Mouse (Mus musculus) gastrocnemius, adult 18-20 months (tissue): Measurements from ENCODE around the gene Gpr156. TPM values are rescaled to one million over a fixed set of nuclear protein-coding genes. Genes with fewer than 3 reads are reported as not detected.

Source experiments
- total RNA-seq, 2 experiments: library from RNA; stranded (reverse); gene quantifications; 2 replicates each; pipeline ENCODE4 v1.2.3; 2021

Gpr156 gene
- total RNA-seq, 2 experiments from 2014 or later, result not detected

Other genes with a start within 250 kb of the Gpr156 start
- 10 to 100 TPM; 25.3 to 36.5 TPM for gene Fstl1, start 139.6 kb upstream of the Gpr156 start, total RNA-seq
- gene Gm36028, start 55.4 kb upstream of the Gpr156 start, total RNA-seq, result not detected
- 10 to 100 TPM; 42.6 to 46.2 TPM for gene Lrrc58, start 48.1 kb upstream of the Gpr156 start, total RNA-seq
- gene Gsk3b, start 172.5 kb downstream of the Gpr156 start, total RNA-seq, result 10 to 100 TPM; 58.8 to 66.5 TPM